Mouse (Mus musculus) gastrocnemius, postnatal 36 days (tissue): ENCODE results near the gene 1600012H06Rik. TPM values are rescaled to one million over a fixed set of nuclear protein-coding genes. Genes with fewer than 3 reads are reported as not detected.
A peak's percentile ranks its signal among the peaks of the same experiment; 100 is the strongest.
"Not testable (repeated sequence)": the region's sequence is repeated elsewhere in the genome, so short reads cannot be mapped to it uniquely, and the experiment has no call there.

Experiments
- DNase-seq, 2 experiments: peaks; one replicate each; pipeline ENCODE4 v3.0.0; 2022
- intact Hi-C: fragments of 180-260 bp; cut with DNase I; formaldehyde crosslinking; loops from one replicate; pipeline ENCODE4 v1.15.1; 2025
- long read RNA-seq, 2 experiments: library from polyadenylated mRNA; stranded (forward); transcript quantifications; one replicate each; pipeline ENCODE4 v2.0.0; 2021
- total RNA-seq, 2 experiments: library from RNA; stranded (reverse); gene quantifications; 2 replicates each; pipeline ENCODE4 v1.2.3; 2021

The 1600012H06Rik gene
- 1 to 10 TPM; 6.5 to 8.6 TPM for total RNA-seq
- long read RNA-seq, experiment 1, partial matches to known transcripts: 0 of 8 reads
- long read RNA-seq, experiment 1, other reads (novel, unspliced or antisense): 2 of 8 reads
- long read RNA-seq, experiment 2, partial matches to known transcripts: 0 of 14 reads
- long read RNA-seq, experiment 2, other reads (novel, unspliced or antisense): 7 of 14 reads

DNA sequence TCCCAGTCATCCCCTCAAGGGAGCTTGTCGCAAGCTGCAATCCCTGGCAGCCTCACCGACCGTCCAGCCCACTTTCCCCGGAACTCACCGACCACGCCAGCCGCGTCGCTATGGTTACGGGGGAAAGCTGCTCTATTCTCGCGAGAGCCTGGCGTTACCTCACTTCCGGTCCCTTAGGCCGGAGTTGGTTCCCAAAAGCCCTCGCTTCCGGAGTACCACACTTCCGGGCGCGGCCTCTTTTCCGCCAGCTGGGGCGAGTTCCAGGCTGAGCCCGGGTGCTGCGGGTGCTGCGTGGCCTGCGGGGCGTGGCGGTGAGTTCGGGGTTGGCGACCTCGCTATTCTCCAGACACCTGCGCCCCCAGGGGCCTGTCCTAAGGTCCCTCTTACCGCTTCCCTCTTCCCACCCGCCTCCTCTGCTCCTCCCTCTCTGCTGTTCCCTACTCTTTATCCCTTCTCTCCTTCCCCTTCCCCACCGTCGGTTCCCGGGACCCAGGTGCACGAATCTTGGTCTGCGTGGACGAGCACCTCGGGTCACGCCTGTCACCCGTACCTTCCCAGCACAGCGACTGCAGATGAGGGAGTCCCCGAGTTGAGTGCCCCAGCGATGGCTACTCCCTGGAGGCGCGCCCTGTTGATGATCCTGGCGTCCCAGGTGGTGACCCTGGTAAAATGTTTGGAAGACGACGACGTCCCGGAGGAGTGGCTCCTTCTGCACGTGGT is at the start of gene 1600012H06Rik, which contains the start of gene Wdr27:
TSS of gene 1600012H06Rik (plus strand) at position 176 of the 720 bp plus-strand sequence.
TSS of gene Wdr27 (minus strand) at position 150 of the 720 bp plus-strand sequence.
- intact Hi-C loops: no loop called here
- peak; percentile 99 for DNase-seq

GRCm38 (mm10) chr17:14895058-14895457 is 47.9 kb upstream of the 1600012H06Rik start:
- intact Hi-C loops: not testable (repeated sequence)

DNA sequence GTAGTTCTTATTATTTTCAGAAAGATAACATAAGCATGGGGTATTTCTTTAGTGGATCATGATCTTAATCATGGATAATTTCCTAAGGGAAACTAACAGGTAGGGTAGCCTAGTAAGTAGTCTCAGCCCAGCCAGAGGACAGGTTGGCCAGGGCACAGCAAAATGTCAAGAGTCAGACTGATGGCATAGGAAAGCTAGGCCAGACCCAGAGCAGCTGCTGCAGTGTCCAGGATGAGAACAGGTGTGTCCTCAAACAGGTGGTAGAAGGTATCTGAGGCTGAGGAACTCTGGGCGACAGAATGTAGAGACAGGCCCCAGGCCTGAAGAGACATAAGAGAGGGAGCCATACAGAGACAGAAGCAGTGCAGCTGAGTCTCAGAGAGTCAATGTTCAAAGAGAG is 44.0 kb upstream of the 1600012H06Rik start:
- intact Hi-C loops: no loop called here
- DNase-seq: no peak

More at GRCm38 (mm10) chr17:14895058-14895457, 47.9 kb upstream of the 1600012H06Rik start:
- not testable (repeated sequence) for DNase-seq

GRCm38 (mm10) chr17:14903212-14903611 is 39.8 kb upstream of the 1600012H06Rik start:
- DNase-seq: no peak
- intact Hi-C loops: loop anchor here (5.0 kb wide), 1 partner anchor 616 kb away; no protein-coding TSS in a partner anchor

- DNase-seq: no peak
- intact Hi-C loops: loop anchor here (1.0 to 5.0 kb wide), 3 partner anchors 357 to 617 kb away; no protein-coding TSS in a partner anchor
Observed at GRCm38 (mm10) chr17:14904206-14904605, 38.8 kb upstream of the 1600012H06Rik start.

- DNase-seq: peak in 1 of 2 experiments; percentile 61
- intact Hi-C loops: loop anchor here (1.0 to 5.0 kb wide), 4 partner anchors 358 to 682 kb away; no protein-coding TSS in a partner anchor
Observed at GRCm38 (mm10) chr17:14904637-14905265, 38.2 kb upstream of the 1600012H06Rik start.

GRCm38 (mm10) chr17:14906611-14907010 is 36.4 kb upstream of the 1600012H06Rik start:
- intact Hi-C loops: loop anchor here (5.0 kb wide), 1 partner anchor 684 kb away; no protein-coding TSS in a partner anchor
- DNase-seq: no peak

DNA sequence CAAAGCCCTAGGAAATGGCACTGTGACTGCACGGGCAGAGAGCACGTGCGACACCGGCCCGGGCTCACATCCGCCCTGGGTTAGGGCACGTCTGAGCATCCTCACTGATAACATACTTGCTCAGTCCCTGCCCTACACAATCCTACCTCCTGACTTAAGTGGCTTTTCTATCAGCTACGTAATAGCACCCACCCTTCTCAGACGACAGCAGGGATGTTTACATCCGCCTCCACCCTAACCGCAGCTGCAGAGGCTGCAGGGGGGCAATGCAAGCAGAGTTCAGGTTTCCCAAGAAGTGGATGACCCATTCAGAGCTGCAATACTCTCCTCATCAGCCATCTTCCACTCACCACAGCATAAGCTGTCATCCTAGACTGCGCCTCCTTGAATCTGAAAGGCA is 35.8 kb upstream of the 1600012H06Rik start:
- no peak for DNase-seq
- intact Hi-C loops: loop anchor here (5.0 kb wide), 1 partner anchor 685 kb away; no protein-coding TSS in a partner anchor

DNA sequence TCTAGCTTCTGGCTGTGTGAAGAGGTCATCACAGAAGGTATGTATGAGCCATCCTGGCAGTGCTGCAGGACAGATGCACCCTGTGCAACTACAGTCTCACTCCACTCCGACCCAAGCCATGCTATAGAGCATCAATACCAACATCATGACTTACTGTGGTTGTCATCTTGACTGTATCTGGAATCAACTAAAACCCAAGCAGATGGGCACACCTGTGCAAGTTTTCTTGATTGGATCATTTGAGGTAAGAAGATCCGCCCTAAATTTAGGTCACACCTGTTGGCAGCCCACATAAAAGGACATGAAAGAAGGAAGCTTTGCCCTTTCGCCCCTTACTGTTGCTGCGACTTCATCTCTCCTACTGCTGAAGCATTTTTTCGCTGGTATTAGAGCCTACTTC is 33.7 kb upstream of the 1600012H06Rik start:
- no peak for DNase-seq
- intact Hi-C loops: loop anchor here (5.0 kb wide), 1 partner anchor 687 kb away; no protein-coding TSS in a partner anchor

DNA sequence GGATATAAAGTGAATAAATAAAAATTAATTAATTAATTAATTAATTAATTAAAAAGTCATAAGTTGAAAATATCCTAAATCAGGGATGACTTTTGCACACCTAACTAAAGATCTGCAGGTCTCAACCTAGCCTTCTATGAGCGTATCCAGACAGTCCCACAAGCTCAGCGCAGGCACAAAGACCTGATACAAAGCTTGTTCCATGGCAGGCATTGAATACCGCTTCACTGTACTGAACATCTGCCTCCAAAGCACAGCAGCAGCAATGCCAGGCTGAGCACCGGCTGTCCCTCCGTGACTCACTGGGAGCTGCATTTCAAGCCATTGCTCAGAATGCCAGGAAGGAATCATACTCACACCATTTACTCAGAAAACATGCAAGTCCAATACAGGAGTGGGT is 32.2 kb upstream of the 1600012H06Rik start:
- DNase-seq: no peak
- intact Hi-C loops: no loop called here

- no peak for DNase-seq
- intact Hi-C loops: no loop called here
Observed at GRCm38 (mm10) chr17:14912420-14912819, 30.6 kb upstream of the 1600012H06Rik start.

GRCm38 (mm10) chr17:14912981-14913380 is 30.0 kb upstream of the 1600012H06Rik start:
- no peak for DNase-seq
- intact Hi-C loops: no loop called here

DNA sequence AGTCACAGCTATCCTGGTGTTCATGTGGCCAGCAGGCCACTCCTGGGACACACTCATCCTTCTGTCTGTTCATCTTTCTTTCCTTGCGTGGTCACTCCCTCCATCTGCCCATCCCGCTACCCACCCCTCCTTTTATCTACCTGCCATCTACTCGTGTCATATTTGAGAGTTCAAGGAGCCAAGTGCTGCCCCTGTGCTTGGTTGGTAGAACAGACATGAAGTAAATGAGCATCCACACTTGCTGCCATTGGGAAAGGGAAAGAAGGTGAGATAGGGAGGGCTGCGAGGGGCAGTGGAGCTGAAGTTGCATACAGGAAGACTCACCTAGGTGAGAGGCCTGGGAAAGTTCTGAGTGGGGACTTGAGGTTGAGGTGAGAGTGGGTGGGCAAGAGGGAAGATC is 28.6 kb upstream of the 1600012H06Rik start:
- DNase-seq: no peak
- intact Hi-C loops: no loop called here

DNA sequence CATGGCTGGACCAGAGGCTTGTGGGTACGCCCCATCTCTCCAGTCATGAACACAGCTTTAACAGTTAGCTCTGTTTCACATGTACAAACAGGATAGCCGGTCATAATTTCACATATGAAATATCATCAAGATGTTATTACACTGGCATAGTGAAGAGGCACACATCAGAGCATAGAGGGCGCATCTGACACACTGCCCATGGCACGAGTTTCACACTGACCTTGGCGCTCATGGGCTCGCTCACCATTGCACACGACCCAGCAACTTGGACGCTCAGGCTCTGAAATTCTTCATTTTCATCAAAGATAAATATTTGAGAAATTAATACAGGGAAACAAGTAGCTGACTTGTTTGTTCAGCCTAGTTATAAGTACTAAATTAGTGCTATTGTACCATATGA is 25.1 kb upstream of the 1600012H06Rik start:
- intact Hi-C loops: no loop called here
- no peak for DNase-seq

GRCm38 (mm10) chr17:14921582-14921981 is 21.4 kb upstream of the 1600012H06Rik start:
- intact Hi-C loops: loop anchor here (5.0 kb wide), 1 partner anchor 694 kb away; no protein-coding TSS in a partner anchor
- no peak for DNase-seq

DNA sequence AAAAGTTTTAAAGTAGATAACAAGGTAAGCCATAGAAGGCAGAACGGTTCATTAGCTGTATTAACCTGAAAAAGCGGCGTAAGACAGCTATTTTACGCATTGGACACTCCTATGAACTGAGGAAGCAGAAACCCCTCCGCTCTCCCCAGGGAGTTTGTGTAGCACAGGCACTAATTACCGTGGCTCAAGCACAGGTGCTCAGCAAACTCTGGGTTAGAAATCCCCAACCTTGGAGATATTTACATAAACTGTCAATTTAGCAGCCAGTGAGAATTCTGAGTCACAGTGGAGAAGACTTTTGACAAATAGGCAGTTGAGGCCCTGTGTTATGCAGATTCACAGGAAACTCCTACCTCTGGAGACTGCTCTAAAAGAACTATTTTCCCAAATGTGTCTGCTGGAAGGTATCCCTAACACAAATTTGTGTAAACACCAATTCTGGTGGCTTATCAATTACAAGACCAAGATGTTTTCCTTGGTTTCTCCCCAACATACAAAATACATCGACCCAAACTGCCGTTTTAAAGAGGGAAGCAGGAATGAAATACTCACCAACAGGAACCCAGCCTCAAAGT is 15.3 kb upstream of the 1600012H06Rik start:
- intact Hi-C loops: no loop called here
- no peak for DNase-seq

GRCm38 (mm10) chr17:14928631-14929030 is 14.4 kb upstream of the 1600012H06Rik start:
- no peak for DNase-seq
- intact Hi-C loops: no loop called here

DNA sequence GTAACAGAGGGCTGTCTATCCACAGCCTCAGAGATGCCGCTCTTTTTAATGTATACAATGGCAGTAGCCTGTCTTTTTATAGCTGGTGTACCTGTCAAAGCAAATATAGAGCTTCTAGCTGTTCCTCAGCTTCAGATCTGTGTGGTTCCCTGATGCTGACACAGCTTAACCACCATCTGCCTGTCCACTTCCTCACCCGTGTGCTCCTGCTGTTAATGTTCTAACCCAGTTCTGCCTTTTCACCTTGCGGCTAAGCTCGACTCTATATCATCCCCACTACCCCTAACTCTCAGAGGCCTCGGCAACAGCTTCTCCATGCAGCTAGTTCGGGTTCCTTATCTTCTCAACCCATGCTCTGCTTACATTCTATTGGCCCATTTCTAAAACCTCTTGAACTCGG is 12.3 kb upstream of the 1600012H06Rik start:
- no peak for DNase-seq
- intact Hi-C loops: no loop called here

DNA sequence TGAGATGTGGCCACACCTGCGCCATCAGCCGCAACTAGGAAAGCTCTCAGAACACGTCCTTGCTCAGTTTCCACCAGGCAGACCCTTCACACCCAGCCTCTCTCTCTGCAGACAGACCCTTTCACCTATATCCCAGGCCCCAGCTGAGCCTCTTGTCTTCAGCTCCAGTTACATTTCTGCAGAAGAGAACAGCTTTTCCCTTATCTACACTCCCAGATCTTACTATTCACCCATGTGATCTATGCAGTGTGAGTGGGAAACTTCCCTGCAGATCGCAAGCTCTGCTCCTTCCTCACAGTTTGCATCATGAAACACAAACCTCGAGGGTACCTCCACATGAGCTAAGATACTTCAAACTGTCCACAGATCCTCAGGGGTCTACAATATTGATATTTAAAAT is 11.5 kb upstream of the 1600012H06Rik start:
- intact Hi-C loops: no loop called here

DNA sequence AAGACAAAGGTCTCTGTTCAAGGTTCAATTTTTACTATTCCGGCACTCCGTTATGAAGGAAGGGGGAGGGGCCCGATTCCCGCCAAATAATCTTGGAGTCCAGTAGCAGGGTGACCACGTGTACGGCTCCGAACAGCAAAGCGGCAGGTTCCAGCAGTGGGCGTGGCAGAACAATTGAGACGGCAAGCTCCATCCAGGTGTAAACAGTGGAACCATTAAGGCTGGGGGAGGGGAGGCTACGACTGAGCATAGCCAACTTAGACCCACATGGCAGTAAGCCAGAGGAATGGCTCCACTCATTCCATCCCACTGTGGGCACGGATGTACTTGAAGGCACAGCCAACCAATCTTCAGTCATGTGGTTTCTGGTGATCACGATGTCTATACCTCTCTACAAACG is 7.7 kb upstream of the 1600012H06Rik start:
- DNase-seq, intact Hi-C loops: not testable (repeated sequence)

More for the DNA sequence above, 11.5 kb upstream of the 1600012H06Rik start:
- no peak for DNase-seq
